8 mouse cellular contexts compared by ENCODE assay signal in genomic region chr9:54736284-54736701, GRCm38 (mm10). TPM values are rescaled to one million over a fixed set of nuclear protein-coding genes. Genes with fewer than 3 reads are reported as not detected.
DNase-seq lines count a peak whose midpoint lies in the region; ATAC-seq and TF ChIP-seq lines count a peak whose summit lies in the region.

No protein-coding gene starts in this region.

- no peak; the same call in 1 of the 2 replicates for ATAC-seq in hindbrain, embryonic 13.5 days (ENCODE audit: low FRiP score)
- peak; percentile 32 for ATAC-seq in CD4-positive, CD25-positive, alpha-beta regulatory T cell, adult 4 months
- peak; percentile 68 for ATAC-seq in megakaryocyte progenitor cell, adult 5-6 weeks (replicated peaks; ENCODE audit: poor library complexity)

- DNase-seq in hindbrain, embryonic 10.5 days (ENCODE audit: low spot score) = peak; percentile 80
- DNase-seq in kidney, adult 2 months = peak; percentile 45
- DNase-seq in thymus, postnatal 0 days (ENCODE audit: low spot score) = peak; percentile 81

- no peaks in the 10 kb centered on the region for H3K27me3 ChIP-seq in hindbrain, embryonic 10.5 days (ENCODE audit: insufficient read depth, poor library complexity, severe bottlenecking)
- 0 out of 2 replicates have a peak, but pooled peaks cover 3% of the 10 kb centered on the region for H3K27me3 ChIP-seq in hindbrain, embryonic 13.5 days
- 0 out of 2 replicates have a peak, but pooled peaks cover 2% of the 10 kb centered on the region for H3K27me3 ChIP-seq in erythroblast, embryonic 14.5 days (ENCODE audit: control insufficient read depth)
- H3K27me3 ChIP-seq in kidney, adult 2 months (replicated peaks; ENCODE audit: control insufficient read depth, insufficient read depth, low read length) = no peaks in the 10 kb centered on the region

- no peaks in the 10 kb centered on the region for H3K9me3 ChIP-seq in hindbrain, embryonic 10.5 days
- H3K9me3 ChIP-seq in hindbrain, embryonic 13.5 days = no peaks in the 10 kb centered on the region
- H3K9me3 ChIP-seq in erythroblast, embryonic 14.5 days (ENCODE audit: control insufficient read depth, low read length) = no peaks in the 10 kb centered on the region

- H3K27ac ChIP-seq in hindbrain, embryonic 10.5 days = peak overlapping the region; percentile 73
- no peak overlapping the region for H3K27ac ChIP-seq in hindbrain, embryonic 13.5 days
- H3K27ac ChIP-seq in bone marrow macrophage, adult 2 months (ENCODE audit: insufficient read depth, low read depth, low read length) = no peak overlapping the region
- no peak overlapping the region for H3K27ac ChIP-seq in kidney, adult 2 months (ENCODE audit: insufficient read depth, low read depth, low read length)

- TF ChIP-seq POLR2A in bone marrow macrophage, adult 2 months (IDR thresholded peaks at IDR 0.05; ENCODE audit: borderline replicate concordance, low read depth, low read length) = no peak
- no peak for TF ChIP-seq POLR2A in kidney, adult 2 months (IDR thresholded peaks at IDR 0.05; ENCODE audit: low read depth, low read length)

- TF ChIP-seq CTCF in bone marrow macrophage, adult 2 months (IDR thresholded peaks at IDR 0.05; ENCODE audit: low read depth, low read length) = peak; percentile 71
- TF ChIP-seq CTCF in kidney, adult 2 months (conservative IDR thresholded peaks at IDR 0.05; ENCODE audit: insufficient read depth, insufficient read length, low read depth, low read length) = peak; percentile 72

- H3K4me3 ChIP-seq in hindbrain, embryonic 10.5 days = no peak overlapping the region
- no peak overlapping the region for H3K4me3 ChIP-seq in hindbrain, embryonic 13.5 days
- no peak overlapping the region for H3K4me3 ChIP-seq in bone marrow macrophage, adult 2 months (ENCODE audit: insufficient read depth, low read length)
- H3K4me3 ChIP-seq in erythroblast, embryonic 14.5 days (replicated peaks) = peak overlapping the region; percentile 32
- H3K4me3 ChIP-seq in kidney, adult 2 months (ENCODE audit: insufficient read depth, low read depth, low read length) = no peak overlapping the region

- no peak overlapping the region; the same call in 1 of the 2 replicates for H3K9ac ChIP-seq in hindbrain, embryonic 13.5 days

- peaks cover 53% of the 10 kb centered on the region for H3K4me1 ChIP-seq in hindbrain, embryonic 10.5 days (replicated peaks)
- peaks cover 20% of the 10 kb centered on the region for H3K4me1 ChIP-seq in hindbrain, embryonic 13.5 days (replicated peaks)
- peaks cover 9% of the 10 kb centered on the region; the same call in 1 of the 2 replicates for H3K4me1 ChIP-seq in bone marrow macrophage, adult 2 months (ENCODE audit: control insufficient read depth, insufficient read depth, low read length)
- peaks cover 34% of the 10 kb centered on the region for H3K4me1 ChIP-seq in erythroblast, embryonic 14.5 days (ENCODE audit: control insufficient read depth)
- peaks cover 6% of the 10 kb centered on the region; the same call in 1 of the 2 replicates for H3K4me1 ChIP-seq in kidney, adult 2 months (ENCODE audit: control insufficient read depth, insufficient read depth, low read length)

- WGBS in hindbrain, embryonic 10.5 days = 18% methylated on average over 9 of the region's 9 CpGs
- 15% methylated on average over 9 of the region's 9 CpGs for WGBS in hindbrain, embryonic 13.5 days
- 18% methylated on average over 9 of the region's 9 CpGs for WGBS in kidney, adult 2 months

- H3K4me2 ChIP-seq in hindbrain, embryonic 13.5 days = no peak overlapping the region

- H3K36me3 ChIP-seq in hindbrain, embryonic 10.5 days = no peaks in the 10 kb centered on the region
- H3K36me3 ChIP-seq in hindbrain, embryonic 13.5 days = no peaks in the 10 kb centered on the region
- peaks cover 3% of the 10 kb centered on the region for H3K36me3 ChIP-seq in erythroblast, embryonic 14.5 days (ENCODE audit: control insufficient read depth)
- no peaks in the 10 kb centered on the region for H3K36me3 ChIP-seq in kidney, adult 2 months (ENCODE audit: control insufficient read depth, insufficient read depth, low read length)

RNA-seq across cellular contexts. Expression of gene Wdr61, which starts 2.0 kb away (rescaled TPM):
- polyA plus RNA-seq in hindbrain, embryonic 10.5 days (2016; fragmentation: Nextera tagmentation; extraction: Ambion mirVana) = 150 and 174 TPM in 2 replicates
- 110 and 112 TPM in 2 replicates for polyA plus RNA-seq in hindbrain, embryonic 13.5 days (2015; fragmentation: Nextera tagmentation; extraction: Ambion mirVana)
- 100 to 1,000 TPM; 127 to 147 TPM for polyA plus RNA-seq in CD4-positive, CD25-positive, alpha-beta regulatory T cell, adult 4 months (2017; shearing (Covaris generic))
- polyA plus RNA-seq in bone marrow macrophage, adult 2 months (2012; ENCODE audit: insufficient read depth, insufficient read length, missing spikeins) = 32.7 and 39.9 TPM in 2 replicates
- 1.2 and 2.7 TPM in 2 replicates for polyA plus RNA-seq in erythroblast, embryonic 14.5 days (2012)
- polyA plus RNA-seq in kidney, adult 2 months (2012; rRNA removed) = 43.0 and 51.9 TPM in 2 replicates
- total RNA-seq in megakaryocyte progenitor cell, adult 5-6 weeks (2015) = 127 and 129 TPM in 2 replicates
- 68.9 and 94.4 TPM in 2 replicates for total RNA-seq in megakaryocyte progenitor cell, adult 5-6 weeks (2017)
- 154 and 174 TPM in 2 replicates for polyA plus RNA-seq in thymus, postnatal 0 days (2015; fragmentation: Nextera tagmentation; extraction: Ambion mirVana)

RNA-seq across cellular contexts. Expression of gene Crabp1, which starts 28.3 kb away (rescaled TPM):
- 1,866 and 1,915 TPM in 2 replicates for polyA plus RNA-seq in hindbrain, embryonic 10.5 days (2016; fragmentation: Nextera tagmentation; extraction: Ambion mirVana)
- 368 and 389 TPM in 2 replicates for polyA plus RNA-seq in hindbrain, embryonic 13.5 days (2015; fragmentation: Nextera tagmentation; extraction: Ambion mirVana)
- polyA plus RNA-seq in CD4-positive, CD25-positive, alpha-beta regulatory T cell, adult 4 months (2017; shearing (Covaris generic)) = not detected
- not detected in 2 replicates for polyA plus RNA-seq in bone marrow macrophage, adult 2 months (2012; ENCODE audit: insufficient read depth, insufficient read length, missing spikeins)
- not detected in 2 replicates for polyA plus RNA-seq in erythroblast, embryonic 14.5 days (2012)
- 0.29 and 1.1 TPM in 2 replicates for polyA plus RNA-seq in kidney, adult 2 months (2012; rRNA removed)
- total RNA-seq in megakaryocyte progenitor cell, adult 5-6 weeks (2015) = not detected in 2 replicates
- total RNA-seq in megakaryocyte progenitor cell, adult 5-6 weeks (2017) = not detected in 2 replicates
- 7.8 and 8.1 TPM in 2 replicates for polyA plus RNA-seq in thymus, postnatal 0 days (2015; fragmentation: Nextera tagmentation; extraction: Ambion mirVana)

RNA-seq across cellular contexts. Expression of gene Dnaja4, which starts 37.6 kb away (rescaled TPM):
- polyA plus RNA-seq in hindbrain, embryonic 10.5 days (2016; fragmentation: Nextera tagmentation; extraction: Ambion mirVana) = 4.5 and 4.7 TPM in 2 replicates
- 4.8 and 7.2 TPM in 2 replicates for polyA plus RNA-seq in hindbrain, embryonic 13.5 days (2015; fragmentation: Nextera tagmentation; extraction: Ambion mirVana)
- 1 to 10 TPM; 2.9 to 4.0 TPM for polyA plus RNA-seq in CD4-positive, CD25-positive, alpha-beta regulatory T cell, adult 4 months (2017; shearing (Covaris generic))
- 0.19 and 0.27 TPM in 2 replicates for polyA plus RNA-seq in bone marrow macrophage, adult 2 months (2012; ENCODE audit: insufficient read depth, insufficient read length, missing spikeins)
- polyA plus RNA-seq in erythroblast, embryonic 14.5 days (2012) = 7.7 and 8.4 TPM in 2 replicates
- polyA plus RNA-seq in kidney, adult 2 months (2012; rRNA removed) = 7.0 and 9.6 TPM in 2 replicates
- total RNA-seq in megakaryocyte progenitor cell, adult 5-6 weeks (2015) = 0.51 and 1.4 TPM in 2 replicates
- 1.3 and 1.8 TPM in 2 replicates for total RNA-seq in megakaryocyte progenitor cell, adult 5-6 weeks (2017)
- polyA plus RNA-seq in thymus, postnatal 0 days (2015; fragmentation: Nextera tagmentation; extraction: Ambion mirVana) = 2.9 and 3.1 TPM in 2 replicates

Comparison
In these comparisons a context has a peak if more than half of its experiments do, and no peak if none do; other contexts are left out.
1. RNA of gene Crabp1, which starts 28.3 kb away (polyA plus RNA-seq): 1,866 to 1,915 TPM in hindbrain, embryonic 10.5 days and 368 to 389 TPM in hindbrain, embryonic 13.5 days; 7.8 to 8.1 TPM in thymus, postnatal 0 days, 0.29 to 1.1 TPM in kidney, adult 2 months, not detected in CD4-positive, CD25-positive, alpha-beta regulatory T cell, adult 4 months, not detected in bone marrow macrophage, adult 2 months and not detected in erythroblast, embryonic 14.5 days; every median in the first group is over 10 times any median in the second.
2. Peak in every context shown above with its lines, with median percentiles within 50 percentile points of each other: DNase-seq.